Mouse (Mus musculus): ENCODE measurements at regions not wholly inside any gene's neighbourhood (a gene's known extent, or its start where the extent isn't known, plus 50 kb on each side); places are given as distances from the start of the nearest gene placed in this dataset.

DNA sequence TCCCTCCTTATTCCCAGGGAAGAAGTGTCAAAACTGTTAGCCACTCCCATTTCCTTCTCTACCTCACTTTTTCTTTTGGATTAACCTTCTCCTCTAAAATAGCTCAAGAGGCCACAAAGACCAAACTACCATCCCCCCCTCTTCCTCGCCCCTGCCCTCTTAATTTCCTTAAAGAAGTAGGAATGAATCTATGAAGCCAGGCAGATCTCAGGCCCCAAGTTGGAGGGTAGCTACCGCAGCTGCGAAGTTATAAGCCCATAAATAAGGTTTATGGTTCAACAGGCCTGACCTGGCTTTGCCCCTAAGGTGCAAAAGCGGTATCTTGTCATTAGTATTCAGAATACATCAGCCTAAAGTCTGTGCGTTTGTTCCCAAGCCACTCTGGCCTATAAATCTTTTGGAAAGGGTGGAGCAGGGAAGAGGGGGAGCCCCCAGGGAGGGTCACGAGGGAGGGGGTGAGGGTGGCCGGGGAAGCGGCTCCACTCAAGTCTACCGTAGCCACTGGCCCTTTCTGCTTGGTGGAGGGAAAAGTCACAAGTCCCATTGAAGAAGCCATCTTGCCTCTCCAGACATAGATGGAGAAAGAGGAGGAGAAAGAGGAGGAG is 103.4 kb downstream of the Sox9 start:
- ATAC-seq (replicated peaks; ENCODE audit: low read depth, poor library complexity, severe bottlenecking): no peak

DNA sequence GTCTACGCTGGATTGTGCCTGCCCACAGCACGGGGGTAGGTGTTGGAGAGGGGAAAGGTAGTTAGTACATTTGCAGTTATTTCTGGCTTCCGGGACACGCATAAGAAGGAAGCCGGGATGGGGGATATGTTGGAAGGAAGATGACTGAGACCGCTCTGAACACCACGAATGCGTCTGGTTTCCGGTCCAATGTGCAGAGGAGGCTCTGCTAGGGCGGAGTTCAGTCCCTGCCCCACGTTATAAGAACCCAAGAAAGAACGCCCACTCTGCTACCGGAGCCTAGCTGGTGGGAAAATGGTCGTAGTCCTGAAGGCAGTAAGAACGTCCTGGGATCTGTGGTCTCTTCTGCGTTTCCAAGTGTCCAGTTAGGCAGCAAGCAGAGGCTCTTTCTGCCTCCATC is 104.1 kb downstream of the Sox9 start:
- no peak for ATAC-seq (replicated peaks; ENCODE audit: low read depth, poor library complexity, severe bottlenecking)

DNA sequence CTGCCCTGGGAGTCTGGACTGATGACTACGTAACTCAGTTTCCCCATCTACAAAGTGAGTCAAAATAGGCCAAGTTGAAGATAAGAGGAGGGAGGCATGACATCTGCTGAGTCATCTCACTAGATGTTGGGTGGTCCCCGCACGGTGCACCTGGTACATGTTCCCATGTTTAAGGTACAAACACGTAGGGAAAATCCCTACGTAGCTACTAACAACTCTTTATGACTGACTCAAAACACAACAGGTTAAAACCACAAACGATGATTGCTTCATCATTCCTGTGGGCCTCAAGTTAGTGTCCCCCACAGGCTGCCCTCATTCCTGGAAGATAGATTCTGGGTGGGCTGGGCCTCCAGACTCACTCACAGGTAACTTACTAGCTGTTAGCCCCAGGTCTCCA is 107.7 kb downstream of the Sox9 start:
- ATAC-seq (replicated peaks; ENCODE audit: low read depth, poor library complexity, severe bottlenecking): no peak

DNA sequence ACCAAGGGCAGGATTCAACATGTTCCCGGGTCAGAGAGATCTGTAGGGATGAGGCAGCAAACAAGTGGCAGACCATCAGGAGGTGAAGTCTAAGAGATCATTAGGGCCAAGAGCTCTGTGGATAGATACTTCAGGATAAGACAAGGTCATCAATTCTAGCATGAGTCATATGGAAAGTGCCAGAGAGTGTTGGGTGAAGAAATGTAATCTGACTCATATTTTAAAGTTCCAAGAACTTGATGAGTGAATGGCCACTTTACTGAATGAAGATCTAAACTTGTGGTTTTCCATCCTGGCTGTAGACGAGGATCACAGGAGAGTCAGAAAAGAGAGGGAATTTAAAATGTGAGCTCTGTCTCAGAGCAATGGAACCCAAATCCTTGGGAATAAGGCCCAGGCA is 115.6 kb downstream of the Sox9 start:
- ATAC-seq (replicated peaks; ENCODE audit: low read depth, poor library complexity, severe bottlenecking): no peak

DNA sequence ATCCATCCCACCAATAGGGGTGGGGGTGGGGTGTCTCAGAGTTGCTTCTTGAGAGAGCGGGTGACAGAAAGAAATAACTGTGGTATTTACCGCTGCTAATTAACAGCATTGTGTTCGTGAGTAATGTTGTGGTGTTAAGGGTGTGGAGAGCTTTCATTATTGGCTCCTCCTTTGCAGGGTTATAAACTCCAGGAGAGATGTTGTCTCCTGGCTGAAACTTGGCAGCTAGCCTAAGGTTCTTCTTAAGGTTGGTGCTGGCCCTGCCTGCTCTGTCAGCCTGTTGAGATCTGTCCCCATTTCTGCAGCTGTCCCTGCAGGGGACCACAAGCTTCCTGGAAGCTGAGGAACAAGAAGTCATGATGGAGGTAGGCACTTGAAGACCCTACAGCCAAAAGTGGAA is 120.6 kb downstream of the Sox9 start:
- ATAC-seq (replicated peaks; ENCODE audit: low read depth, poor library complexity, severe bottlenecking): no peak

DNA sequence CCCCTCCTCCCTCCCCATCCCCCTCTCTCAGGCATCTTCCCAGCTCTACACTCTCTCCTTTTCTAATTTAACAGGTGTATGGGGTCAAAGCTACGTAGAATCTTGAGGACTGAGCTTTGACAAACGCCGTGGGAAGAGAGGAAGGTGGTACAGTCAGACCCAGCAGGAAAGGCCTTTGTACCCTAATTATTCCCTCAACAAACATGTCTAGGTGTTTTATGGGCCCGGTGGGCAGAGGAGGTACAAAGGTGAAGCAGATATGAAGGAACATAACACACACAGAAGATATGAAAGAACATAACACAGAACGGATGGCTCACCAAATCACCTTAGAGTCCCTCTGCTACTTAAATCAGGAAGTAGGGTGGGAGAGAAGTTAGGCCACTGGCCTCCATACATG is 128.3 kb downstream of the Sox9 start:
- ATAC-seq (replicated peaks; ENCODE audit: low read depth, poor library complexity, severe bottlenecking): no peak

DNA sequence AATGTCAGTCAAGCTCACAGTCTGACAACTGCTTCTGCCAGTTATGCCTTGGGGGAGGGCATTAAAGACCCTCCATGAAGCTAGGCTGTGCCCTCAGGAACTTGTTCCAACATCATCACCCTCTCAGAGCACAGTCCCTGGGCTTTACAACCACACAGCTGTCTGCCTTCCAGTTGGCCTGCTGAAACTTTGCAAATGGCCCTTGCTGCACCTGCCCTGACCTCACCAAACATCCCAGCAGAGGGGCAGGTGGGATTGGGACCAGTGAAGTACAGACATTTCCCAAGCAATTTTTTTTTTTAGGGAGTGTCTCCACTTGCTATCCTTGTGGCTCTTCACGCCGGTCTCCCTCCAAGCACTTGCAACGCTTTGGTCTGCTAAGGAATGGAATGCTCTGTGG is 130.9 kb downstream of the Sox9 start:
- ATAC-seq (replicated peaks; ENCODE audit: low read depth, poor library complexity, severe bottlenecking): no peak

DNA sequence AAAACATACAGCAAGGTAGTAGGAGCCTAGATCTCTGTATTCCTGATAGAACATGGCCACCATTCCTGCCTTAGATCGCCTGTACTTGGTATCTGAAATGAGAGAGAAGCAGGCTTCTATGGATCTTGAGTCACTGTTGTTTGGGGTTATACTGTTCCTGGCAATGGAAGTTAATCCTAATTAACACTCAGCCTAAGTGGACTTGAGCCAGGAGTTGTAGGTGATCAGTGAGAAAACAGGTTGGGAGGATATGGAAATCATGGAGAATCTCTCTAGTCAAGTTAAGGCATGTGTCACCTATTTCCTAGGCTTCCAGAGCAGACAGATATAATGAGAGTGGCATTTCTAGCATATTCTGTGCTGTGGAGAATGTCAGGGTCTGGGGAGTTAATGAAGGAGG is 134.9 kb downstream of the Sox9 start:
- ATAC-seq (replicated peaks; ENCODE audit: low read depth, poor library complexity, severe bottlenecking): no peak

DNA sequence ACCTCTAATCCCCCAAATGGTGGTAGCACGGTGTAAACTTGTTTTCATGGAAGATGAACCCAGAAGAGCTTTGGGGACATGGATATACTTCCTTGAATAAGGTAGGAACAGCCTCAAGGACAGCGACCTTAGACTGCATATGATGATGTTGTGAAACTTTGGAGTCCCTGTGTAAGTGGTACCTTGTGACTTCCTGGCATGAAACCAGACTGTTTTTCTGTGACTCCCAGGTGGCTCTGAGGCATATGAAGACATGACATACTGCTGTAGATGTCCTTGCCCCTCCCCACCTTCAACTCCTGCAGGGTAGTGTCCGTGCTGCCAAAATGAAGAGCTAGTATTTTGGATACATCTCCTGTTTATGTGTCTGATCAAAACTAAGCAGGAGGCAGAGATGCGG is 138.1 kb downstream of the Sox9 start:
- no peak for ATAC-seq (replicated peaks; ENCODE audit: low read depth, poor library complexity, severe bottlenecking)

DNA sequence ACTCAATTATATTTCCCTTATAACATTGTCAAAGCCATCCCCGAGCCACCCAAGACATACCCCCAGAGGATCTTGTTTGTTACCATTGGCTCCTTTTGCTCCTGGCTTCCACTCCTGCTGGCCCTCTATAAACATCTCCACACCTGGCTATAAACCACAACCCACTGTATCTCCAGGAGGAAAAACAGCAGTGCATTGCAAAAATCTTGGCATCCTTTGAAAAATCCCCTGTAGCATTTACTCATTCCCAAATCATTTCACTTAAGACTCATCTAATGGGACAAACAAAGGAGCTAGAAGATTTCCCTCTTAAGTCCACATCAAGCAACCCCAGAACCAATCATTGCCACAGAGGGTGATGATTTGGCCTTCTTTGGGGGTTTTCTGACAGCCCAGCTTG is 142.6 kb downstream of the Sox9 start:
- ATAC-seq (replicated peaks; ENCODE audit: low read depth, poor library complexity, severe bottlenecking): no peak

DNA sequence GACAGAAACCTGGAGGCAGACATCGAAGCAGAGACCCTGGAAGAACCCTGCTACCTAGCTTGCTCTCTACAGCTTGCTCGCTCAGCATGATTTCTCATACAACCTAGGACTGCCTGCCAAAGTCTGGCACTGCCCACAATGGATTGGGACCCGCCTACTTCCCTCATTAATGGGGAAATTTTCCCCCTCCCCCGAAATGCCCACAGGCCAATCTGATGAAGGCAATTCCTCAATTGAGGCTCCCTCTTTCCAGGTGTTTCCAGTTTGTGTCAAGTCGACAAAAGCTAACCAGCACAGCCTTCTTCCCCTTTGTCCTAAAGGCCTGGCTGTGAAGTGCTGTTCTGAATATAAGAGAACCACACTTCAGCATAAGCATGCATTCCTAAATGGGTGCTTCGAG is 143.1 kb downstream of the Sox9 start:
- ATAC-seq (replicated peaks; ENCODE audit: low read depth, poor library complexity, severe bottlenecking): no peak

DNA sequence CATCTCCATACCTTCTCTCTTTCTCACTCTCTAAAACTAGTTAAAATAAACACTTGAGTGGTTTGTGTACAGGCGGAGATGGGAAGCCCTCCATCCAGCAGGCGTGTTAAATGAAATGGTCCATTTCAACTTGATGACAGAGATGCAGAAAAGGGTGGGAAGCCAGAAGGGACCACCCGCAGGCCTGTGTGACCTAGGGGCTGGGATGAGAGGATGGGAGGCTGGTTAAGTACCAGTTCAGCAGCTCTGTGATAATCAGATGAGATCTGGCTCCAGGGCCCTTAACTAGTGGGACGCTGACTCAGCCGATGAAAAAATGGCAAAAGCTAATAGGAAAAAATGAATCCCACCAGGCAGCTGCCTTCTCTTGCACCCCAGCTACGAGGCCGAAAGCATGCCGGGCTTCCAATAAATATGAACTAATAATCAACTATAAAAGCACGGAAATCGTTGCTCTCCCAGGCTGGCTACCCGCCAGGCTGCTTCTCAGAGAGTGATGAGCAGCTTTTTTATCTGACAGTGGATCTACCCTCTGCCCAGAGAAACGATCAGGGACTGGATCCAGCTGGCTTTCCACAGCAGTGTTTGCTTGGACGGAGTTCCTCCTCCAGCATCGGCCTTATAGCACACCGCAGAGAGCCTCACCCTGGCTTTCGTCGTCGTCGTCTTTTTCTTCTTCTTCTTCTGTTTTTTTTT is 144.5 kb downstream of the Sox9 start:
- no peak for ATAC-seq (replicated peaks; ENCODE audit: low read depth, poor library complexity, severe bottlenecking)

DNA sequence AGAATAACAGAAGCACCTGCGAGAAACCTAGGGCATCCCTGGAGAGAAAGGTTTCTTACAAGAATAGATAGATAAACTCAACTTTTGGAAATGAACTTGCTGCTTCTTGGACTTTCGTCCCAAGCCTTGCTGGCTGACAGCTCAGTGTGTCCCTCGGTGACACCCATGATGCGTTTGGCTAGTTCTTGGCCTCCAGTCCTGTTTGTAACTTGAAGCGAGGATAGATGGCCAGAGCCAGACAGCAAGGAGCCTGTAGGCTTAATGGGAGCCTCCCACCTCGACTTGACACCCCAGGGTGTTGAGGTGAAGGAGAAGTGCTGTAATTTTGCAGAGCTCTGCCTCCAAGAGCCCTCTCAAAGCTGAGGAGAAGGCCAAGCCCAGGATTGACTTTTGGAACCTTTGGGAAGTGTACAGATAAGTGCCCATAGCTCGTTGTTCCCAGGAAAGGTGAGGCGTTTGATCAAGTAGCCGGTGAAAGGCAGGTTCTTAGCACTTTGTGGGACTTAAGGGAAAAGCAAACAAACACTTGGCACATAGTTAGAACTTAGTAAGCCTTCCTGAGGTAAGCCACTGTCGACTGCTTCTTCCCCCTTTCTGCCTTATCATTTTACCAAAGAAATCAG is 148.3 kb downstream of the Sox9 start:
- no peak for ATAC-seq (replicated peaks; ENCODE audit: low read depth, poor library complexity, severe bottlenecking)

DNA sequence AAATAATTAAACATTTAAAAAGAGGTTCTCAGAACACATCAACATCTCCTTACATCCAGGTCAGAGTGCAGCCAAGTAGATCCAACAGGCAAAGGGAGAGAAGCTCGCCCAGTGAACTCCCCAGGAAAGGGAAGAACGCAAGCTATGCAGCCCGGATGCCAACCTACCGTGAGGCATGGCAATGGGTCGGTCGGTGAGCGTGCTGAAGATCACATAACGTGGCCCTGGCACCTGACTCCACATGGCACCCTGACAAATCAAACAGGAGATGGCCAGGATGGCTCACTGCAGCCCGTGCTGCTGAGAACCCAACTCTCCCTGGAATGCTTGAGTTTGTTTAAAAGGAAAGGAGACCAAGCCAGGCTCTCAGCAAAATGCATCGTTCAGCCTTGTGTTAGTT is 156.0 kb downstream of the Sox9 start:
- no peak for ATAC-seq (replicated peaks; ENCODE audit: low read depth, poor library complexity, severe bottlenecking)

DNA sequence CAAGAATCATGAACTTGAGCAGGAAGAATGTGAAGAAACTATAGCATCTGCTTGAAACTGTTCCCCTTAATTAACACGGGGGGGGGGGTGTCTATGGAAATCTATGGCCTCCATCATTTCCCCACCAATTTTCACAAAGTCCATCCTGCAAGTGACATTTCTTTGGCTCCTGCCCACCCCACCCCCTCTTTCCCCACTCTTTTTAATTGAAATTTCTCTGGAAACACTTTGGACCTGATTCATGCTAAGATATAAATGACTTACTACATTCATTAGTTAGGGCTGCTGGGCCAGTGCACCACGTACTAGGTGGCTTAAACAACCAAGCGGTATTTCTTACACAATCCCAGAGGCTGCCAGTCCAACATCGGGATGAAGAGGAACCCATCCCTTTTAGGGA is 169.4 kb downstream of the Sox9 start:
- ATAC-seq (replicated peaks; ENCODE audit: low read depth, poor library complexity, severe bottlenecking): no peak

DNA sequence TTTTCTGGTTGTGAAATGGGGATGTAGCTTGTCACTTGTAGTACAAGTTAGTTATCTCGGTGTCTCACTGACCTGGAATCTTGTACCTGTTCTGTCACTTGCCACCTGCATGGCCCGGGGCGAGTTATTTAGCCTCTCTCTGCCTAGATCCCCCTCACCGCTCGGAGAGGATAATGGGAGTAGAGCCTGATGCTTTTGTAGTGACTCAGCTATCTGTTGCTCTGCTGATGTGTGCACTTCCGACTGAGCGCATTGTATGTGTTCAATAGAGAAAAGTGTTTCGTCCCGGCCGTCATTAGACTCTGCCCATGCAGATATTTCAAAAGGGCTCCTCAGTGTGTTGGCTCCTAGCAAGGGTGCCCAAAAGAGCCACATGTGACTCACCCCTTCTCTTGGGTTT is 170.3 kb downstream of the Sox9 start:
- no peak for ATAC-seq (replicated peaks; ENCODE audit: low read depth, poor library complexity, severe bottlenecking)

DNA sequence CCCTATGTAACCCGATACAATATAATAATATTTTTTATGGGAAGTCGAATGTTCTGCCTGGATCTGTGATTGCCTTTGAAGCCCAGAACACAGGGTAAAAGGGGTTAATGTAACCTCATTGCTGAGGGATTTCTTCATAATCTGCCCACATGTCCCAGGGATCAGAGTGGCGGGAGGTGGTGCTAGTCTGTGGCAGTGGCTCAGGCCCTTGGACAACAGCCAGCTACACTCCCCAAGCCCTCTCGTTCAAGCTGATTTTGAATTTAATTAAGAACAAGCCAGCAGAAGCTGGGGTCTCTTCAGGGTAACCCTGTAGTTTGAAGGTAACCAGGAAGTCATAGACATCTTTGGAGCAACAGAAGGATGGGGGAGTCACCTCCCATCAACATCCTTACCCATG is 171.5 kb downstream of the Sox9 start:
- no peak for ATAC-seq (replicated peaks; ENCODE audit: low read depth, poor library complexity, severe bottlenecking)

DNA sequence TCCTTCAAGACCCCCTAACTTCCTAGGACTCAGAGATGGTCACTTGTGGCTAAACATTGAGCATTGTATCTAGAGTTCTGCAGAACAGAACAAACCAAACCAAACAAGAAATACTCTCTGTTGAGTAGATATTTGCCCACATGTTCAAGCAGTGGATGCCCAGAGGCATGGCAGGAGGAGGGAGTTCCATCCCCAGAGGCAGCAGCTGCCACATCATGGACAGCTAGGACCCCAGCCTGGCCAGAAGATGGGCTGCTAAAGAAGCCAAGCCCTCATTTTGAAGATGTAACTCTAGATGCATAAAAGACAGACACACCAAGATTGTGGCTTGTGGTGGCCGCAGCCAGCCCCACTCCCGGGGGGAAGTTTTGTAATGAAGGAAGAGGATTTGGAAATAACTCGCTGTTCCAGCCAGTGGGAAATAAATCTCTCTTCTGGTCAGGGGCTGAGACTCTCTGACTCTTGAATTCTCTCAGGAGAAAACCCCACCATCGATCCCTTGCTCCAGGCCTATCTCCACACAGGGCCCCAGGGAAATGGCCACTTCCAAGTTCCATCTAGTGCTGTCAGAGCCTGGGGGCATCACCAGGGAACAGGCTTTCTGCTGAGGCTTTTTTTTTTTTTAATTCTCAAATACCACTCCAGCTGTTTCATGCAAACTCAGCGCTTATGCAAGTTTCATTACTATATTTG is 174.9 kb downstream of the Sox9 start:
- ATAC-seq (replicated peaks; ENCODE audit: low read depth, poor library complexity, severe bottlenecking): no peak

DNA sequence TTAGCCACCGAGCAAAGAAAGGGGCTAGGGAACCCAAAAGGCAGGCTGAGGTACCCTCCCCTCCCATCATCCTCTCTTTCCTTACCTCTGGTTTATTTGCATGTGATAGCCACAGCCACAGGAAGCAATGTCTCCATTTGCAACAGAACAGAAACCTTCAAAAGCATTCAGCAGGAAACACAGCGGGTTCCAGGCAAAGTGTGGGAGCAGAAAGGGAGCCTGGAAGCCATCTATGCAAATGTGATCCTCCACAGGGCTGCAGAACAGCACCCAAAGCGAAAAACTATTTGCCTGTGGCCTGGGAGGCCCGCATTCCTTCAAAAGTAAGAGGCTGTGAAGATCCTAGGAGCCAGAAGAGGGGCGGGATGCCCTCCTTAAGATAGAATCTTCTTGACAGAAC is 177.6 kb downstream of the Sox9 start:
- no peak for ATAC-seq (replicated peaks; ENCODE audit: low read depth, poor library complexity, severe bottlenecking)

DNA sequence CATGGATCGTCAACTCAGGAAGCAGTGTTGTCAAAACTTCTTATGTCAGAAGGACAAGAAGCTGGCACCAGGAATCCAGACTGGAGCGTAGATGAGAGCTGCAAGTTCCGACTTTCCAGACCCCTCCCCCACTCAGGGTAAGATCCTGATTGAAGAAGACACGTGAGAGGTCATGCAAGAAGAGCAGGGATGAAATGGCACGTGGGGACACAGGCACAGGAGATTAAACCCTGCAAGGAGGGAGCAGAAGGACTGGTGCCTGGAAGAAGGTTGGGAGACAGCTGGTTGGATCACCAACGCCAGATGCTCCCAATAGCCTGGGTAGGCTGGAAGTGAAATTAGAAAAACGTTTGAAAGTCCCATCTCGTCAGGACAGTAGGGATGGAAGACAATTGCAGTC is 191.3 kb downstream of the Sox9 start:
- ATAC-seq (replicated peaks; ENCODE audit: low read depth, poor library complexity, severe bottlenecking): no peak

DNA sequence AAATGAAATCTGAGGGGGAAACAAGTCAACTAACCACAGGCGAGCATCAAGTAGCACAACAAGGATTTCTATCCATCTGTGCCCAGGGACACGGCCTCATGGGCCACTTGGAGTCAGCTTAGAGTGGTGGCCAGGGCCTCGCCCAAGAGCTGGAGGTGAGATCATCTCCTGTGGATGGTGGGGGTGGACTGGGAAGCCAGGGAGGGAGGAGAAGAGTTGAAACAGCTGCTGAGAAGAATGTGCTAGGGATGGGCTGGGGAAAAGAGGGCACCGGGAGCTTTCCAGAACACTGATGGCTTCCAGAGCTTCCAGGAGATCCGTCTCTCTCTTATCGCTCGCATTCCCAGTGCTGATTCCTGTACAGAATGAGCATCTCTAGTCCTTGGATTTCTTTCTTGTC is 192.9 kb downstream of the Sox9 start:
- no peak for ATAC-seq (replicated peaks; ENCODE audit: low read depth, poor library complexity, severe bottlenecking)

Measured in common myeloid progenitor, adult 5-6 weeks (primary cell).